Mouse (Mus musculus): ENCODE data around the gene Ptpn21. TPM values are rescaled to one million over a fixed set of nuclear protein-coding genes. Genes with fewer than 3 reads are reported as not detected.

Ptpn21 gene
- 1 to 10 TPM; 5.6 to 6.0 TPM for total RNA-seq (2023)

GRCm38 (mm10) chr12:98736951-98737800 is at the start of gene Ptpn21:
TSS of gene Ptpn21 (minus strand) at chr12:98737405.

GRCm38 (mm10) chr12:98746746-98747379 is 9.7 kb upstream of the Ptpn21 start, which contains the start of gene Zc3h14:
TSS of gene Zc3h14 (plus strand) at chr12:98746964.

GRCm38 (mm10) chr12:98627392-98628259 is 109.6 kb downstream of the Ptpn21 start, which contains the start of gene Spata7:
TSS of gene Spata7 (plus strand) at chr12:98628157.

Other genes starting within 250 kb of the Ptpn21 start
- not detected for gene Kcnk10, start 159.1 kb downstream of the Ptpn21 start, total RNA-seq (2023)
- 1 to 10 TPM; 2.5 to 2.7 TPM for gene Spata7, start 109.2 kb downstream of the Ptpn21 start, total RNA-seq (2023)
- 10 to 100 TPM; 91.5 to 95.4 TPM for gene Zc3h14, start 9.6 kb upstream of the Ptpn21 start, total RNA-seq (2023)
- 10 to 100 TPM; 49.6 to 56.0 TPM for gene Eml5, start 164.1 kb upstream of the Ptpn21 start, total RNA-seq (2023)
- gene Ttc8, start 183.2 kb upstream of the Ptpn21 start, total RNA-seq (2023), result 1 to 10 TPM; 4.1 to 6.8 TPM

Measured in T-cell, adult 66 days (primary cell).